Mouse (Mus musculus) urinary bladder, adult 2 months (tissue): Measurements from ENCODE around the gene Efhd2. TPM values are rescaled to one million over a fixed set of nuclear protein-coding genes. Genes with fewer than 3 reads are reported as not detected.

ENCODE experiments used
- DNase-seq: peaks from one replicate; pipeline ENCODE4 v3.0.0; 2022; ENCODE audit warnings: low spot score
- polyA plus RNA-seq: library from polyadenylated mRNA; depleted of rRNA; stranded (reverse); fragments of >200 nt; gene quantifications from 2 replicates; pipeline ENCODE4 v1.2.3, GENCODE M21; 2012; rRNA removed

Gene Efhd2
- polyA plus RNA-seq, 1 experiment: 79.2 TPM

DNA sequence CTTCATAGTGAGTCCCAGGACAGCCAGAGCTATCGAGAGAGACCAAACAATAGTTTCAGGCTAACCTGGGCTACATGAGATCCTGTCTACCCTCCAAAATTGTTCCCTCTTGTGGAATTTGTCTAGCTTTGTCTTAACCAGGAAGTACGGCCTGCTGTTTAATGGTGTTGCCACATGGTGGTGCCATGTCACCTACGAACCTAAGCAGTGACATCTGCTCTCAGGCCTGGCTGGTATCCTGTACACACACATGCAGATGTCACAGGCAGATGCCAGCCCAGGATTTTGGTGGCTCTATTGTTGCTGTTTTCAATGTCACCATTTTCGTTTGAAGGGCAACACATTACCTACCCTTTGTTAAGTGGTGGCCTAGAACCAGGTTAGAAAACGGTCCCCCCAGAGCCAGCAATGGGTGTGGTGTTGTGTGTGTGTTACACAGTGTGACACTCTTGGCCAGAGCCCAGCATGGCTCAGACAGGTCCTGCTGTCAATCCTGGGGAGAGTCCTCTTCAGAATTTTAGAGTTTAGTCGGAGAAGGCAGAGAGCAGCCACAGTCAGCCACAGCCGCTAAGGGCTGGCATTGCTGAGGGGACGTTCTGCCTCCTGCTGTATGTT lies 64.8 kb downstream of the Efhd2 start:
- no peak for DNase-seq

Other genes starting within 250 kb of the Efhd2 start
- 31.5 and 32.0 TPM in 2 replicates for gene Plekhm2, start 210.0 kb downstream of the Efhd2 start, polyA plus RNA-seq
- 14.4 and 17.2 TPM in 2 replicates for gene Rsc1a1, start 189.3 kb downstream of the Efhd2 start, polyA plus RNA-seq
- 38.9 and 40.9 TPM in 2 replicates for gene Ddi2, start 151.5 kb downstream of the Efhd2 start, polyA plus RNA-seq
- not detected in 2 replicates for gene Agmat, start 128.2 kb downstream of the Efhd2 start, polyA plus RNA-seq
- gene Dnajc16, start 84.0 kb downstream of the Efhd2 start, polyA plus RNA-seq: 12.8 and 13.0 TPM in 2 replicates
- gene Casp9, start 81.3 kb downstream of the Efhd2 start, polyA plus RNA-seq: 15.7 and 16.9 TPM in 2 replicates
- 0.29 and 1.3 TPM in 2 replicates for gene Cela2a, start 48.8 kb downstream of the Efhd2 start, polyA plus RNA-seq
- not detected in 2 replicates for gene Ctrc, start 28.6 kb downstream of the Efhd2 start, polyA plus RNA-seq
- 0.95 and 1.3 TPM in 2 replicates for gene Fhad1, start 140.2 kb upstream of the Efhd2 start, polyA plus RNA-seq
- gene Tmem51, start 209.4 kb upstream of the Efhd2 start, polyA plus RNA-seq: 39.8 and 44.9 TPM in 2 replicates